Mouse (Mus musculus): ENCODE data around the gene Trp53bp2. TPM values are rescaled to one million over a fixed set of nuclear protein-coding genes. Genes with fewer than 3 reads are reported as not detected.
A peak's percentile ranks its signal among the peaks of the same experiment; 100 is the strongest.

The Trp53bp2 gene
- total RNA-seq, 2 experiments from 2014 or later: 19.0 to 20.1 TPM

DNA sequence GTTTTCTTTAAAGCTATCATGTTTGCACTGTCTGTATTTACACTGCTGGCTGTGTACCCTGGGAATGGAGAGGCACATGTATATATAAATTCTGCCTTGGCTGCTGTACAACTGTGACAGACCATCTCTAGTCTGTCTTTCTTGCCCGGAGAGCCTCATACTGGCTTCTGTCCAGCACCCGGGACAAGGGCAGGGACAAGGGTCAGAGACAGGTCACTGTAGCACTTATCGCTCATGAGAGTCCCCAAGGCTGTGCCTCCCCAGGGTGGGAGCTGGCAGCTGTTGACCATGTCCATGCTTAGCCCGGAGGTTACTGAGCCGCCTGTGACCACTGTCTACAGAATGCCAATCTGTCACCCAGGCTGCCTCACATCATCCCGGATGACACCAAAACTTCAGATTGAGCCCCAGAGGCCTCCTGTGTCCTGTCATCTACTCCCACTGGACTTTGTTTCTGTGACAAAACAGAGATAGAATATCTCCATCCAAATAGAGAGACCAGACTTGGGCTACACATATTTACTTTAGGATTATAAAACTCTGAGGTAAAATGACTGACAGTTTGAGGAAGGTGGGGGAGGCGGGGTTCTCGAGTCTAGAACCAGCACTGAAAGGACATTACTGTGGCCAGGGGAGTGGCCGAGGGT lies 90.6 kb downstream of the Trp53bp2 start:
- DNase-seq (ENCODE audit: low spot score in 2 of 2): no peak

DNA sequence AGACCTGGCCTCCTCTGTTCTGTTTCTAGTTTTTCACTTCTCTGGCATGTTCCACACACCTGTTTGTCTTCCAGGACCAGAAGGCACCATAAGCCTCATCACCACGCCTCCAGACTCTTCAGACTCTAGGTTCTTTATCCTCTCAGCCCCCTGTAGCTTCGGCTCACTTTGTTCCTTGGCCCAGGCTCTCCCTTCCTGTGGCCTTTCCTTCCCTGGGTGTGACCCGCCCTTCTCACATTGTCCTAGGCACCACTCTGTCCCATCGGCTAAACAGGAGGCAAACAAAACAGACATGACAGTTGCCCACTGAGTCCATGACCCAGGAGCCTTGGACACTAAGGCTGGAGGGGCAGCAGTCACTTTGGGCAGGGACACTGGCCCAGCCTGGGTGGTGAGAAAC lies 91.3 kb downstream of the Trp53bp2 start:
- DNase-seq (ENCODE audit: low spot score in 2 of 2): no peak

DNA sequence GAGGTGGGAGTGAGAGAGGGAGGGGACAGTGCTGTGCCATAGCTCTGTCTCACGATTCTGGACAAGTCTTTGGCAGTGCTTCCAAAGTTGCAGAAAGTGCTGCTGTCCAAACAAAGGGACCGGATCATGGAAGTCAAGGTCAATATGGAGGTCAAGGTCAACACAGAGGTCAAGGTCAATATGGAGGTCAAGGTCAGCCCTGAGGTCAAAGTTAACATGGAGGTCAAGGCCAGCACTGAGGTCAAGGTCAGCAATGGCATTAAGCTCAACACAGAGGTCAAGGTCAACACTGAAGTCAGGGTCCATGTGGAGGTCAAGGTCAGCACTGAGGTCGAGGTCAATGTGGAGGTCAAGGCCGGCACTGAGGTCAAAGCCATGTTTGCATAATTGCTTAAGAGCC lies 91.9 kb downstream of the Trp53bp2 start:
- no peak for DNase-seq (ENCODE audit: low spot score in 2 of 2)

DNA sequence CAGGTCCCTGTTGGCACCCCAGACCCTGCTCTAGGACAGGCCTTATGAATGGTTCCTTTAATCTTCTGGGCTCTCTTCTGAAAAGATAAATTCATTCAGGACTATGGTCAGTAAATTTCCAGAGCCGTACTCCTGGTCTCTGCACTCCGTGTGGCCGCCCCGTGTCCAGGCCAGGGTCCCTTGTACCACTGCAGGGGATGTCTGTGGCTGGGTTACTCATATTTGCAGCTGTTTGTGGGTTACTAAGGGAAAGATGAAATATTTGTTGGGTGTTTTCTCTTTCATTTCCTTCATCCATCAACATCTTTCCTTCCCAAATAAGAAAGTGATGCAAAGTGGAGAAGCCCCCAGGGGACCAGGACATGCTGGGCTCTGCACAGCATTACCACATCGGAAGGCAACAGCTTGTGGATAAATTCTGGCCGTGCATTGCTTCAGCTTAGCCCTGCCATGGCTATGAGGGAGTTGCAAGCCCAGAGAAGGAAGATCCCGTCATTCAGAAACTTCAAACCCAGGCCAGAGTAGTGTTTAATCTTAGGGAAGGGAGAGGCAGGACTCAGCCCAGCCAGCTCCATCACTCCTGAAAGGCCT lies 92.9 kb downstream of the Trp53bp2 start:
- DNase-seq (ENCODE audit: low spot score in 2 of 2): no peak

DNA sequence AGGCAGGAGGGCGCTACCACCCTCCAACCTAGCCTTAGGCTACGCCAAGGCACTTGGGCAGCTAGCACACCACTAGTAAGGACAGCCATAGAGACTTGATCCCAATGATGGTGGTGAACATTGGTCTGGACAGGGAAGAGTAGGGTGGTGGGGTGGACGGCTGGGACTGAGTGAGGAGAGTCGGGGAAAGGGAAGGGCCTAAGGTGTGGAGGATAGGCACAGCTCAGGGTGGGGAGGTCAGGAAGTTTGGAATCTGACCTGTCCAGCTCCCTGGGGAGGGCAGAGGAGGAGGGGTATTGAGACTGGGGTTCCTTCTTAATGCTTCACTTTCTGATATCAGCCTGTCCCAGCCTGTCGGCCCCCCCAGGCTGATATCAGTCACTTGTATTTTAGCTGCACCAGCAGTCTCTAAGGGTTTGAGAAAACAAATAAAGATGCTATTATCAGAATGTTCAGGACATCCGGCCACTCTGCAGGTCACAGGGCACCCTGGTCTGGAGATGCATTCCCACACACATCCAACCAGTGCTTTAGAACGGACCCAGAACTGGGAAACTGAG lies 93.6 kb downstream of the Trp53bp2 start:
- no peak for DNase-seq (ENCODE audit: low spot score in 2 of 2)

DNA sequence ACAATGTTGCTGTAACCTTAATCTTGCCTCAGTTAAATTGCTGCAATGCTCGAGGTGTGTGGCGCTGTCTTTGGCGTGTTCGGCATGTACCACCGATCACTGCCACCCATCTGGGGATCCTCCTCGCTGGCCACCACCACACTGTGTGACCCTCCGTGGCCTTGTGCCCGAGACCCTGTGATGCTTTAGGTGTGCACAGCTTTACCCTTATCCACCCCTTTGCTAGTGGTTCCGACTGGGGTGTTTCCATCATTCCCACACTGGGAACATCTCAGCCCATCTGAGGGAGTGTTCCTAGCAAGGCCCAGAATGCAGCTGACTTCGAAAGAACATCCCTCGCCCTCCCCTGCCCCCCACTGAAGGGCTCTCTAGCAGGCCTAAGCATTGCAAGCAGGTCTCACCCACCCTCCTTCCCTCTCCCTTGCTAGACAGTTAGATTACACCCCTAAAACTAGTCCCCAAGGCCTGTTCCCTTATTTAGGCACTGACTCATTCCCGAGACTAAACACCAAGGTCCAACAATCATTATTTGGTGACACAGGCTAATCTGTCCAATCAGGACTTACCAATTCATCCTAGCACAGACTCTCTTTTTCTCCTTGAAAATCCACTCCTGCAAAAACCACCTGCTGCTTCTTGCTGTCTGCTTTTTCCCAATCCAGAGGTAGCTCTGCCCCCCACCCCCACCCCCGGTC lies 94.4 kb downstream of the Trp53bp2 start:
- no peak for DNase-seq (ENCODE audit: low spot score in 2 of 2)

DNA sequence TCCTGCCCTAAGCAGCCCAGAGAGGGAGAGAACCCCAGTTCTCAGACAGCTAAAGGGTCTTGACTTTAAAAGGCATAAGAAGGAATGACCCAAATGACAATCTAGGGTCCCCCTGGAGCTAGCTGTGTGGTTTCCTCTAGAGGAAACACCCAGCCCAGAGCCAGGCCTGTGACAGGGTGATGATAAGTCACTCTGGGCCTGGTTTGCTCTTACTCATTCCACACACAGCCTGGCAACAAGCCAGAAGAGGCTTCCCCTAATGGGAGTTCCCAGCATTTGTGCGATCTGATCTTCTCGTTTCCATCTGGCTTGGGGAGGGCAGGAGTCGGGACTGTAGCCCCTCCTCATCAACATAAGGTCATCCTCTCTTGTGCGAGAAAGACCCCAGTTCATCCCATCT lies 95.3 kb downstream of the Trp53bp2 start:
- no peak for DNase-seq (ENCODE audit: low spot score in 2 of 2)

DNA sequence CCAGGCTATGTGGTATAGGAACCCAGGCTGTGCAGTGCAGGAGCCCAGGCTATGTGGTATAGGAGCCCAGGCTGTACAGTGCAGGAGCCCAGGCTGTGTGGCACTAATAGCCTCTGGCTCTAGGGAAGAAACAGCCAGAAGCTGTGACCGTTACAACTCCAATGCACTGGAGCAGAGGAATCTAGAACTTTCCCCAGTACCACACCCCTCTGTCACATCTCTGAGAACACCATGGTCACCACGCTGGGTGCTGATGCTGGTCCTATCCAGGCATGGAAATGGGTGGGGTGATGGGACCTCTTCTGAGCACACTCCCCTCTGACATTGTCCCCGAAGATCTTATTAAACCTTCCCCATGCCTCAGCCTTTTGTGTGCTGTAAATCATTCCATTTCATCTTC lies 96.3 kb downstream of the Trp53bp2 start:
- no peak for DNase-seq (ENCODE audit: low spot score in 2 of 2)

DNA sequence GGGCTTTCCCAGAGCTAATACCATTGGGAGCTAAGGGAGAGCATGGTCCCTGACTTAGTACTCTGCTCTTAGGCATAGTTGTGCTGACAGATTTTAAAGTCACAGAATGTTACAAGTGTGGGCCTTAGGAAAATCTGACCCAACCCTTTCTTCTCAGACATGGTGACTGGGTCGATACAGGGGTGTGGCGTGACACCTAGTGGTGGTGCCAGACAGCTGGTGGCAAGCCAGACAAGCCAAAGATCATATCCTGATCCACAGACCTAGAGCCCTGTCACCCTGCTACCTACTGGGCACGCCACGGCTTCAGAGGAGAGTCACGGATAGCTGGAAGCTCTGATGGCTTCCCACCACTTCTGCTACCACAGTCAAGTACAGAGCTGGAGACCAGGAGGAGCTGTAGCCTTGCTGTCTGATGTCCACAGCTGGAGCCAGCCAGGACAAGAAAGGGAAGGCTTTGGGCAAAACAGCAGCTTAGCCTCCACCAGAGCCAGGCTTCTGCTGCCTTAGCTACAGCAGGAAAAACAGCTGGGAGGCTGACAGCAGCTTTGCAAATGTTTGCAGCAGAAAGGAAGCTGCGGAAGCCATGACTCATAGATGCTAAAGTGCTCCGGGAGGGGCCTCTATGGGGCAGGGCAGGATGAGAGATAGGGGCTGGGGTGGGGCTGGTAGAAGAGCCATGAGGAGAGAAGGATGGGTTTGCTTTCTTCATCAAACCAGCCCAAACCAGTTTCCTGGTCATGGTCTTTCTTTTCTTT lies 97.4 kb downstream of the Trp53bp2 start:
- peak; percentile 26 to 35 for DNase-seq (ENCODE audit: low spot score in 2 of 2)

DNA sequence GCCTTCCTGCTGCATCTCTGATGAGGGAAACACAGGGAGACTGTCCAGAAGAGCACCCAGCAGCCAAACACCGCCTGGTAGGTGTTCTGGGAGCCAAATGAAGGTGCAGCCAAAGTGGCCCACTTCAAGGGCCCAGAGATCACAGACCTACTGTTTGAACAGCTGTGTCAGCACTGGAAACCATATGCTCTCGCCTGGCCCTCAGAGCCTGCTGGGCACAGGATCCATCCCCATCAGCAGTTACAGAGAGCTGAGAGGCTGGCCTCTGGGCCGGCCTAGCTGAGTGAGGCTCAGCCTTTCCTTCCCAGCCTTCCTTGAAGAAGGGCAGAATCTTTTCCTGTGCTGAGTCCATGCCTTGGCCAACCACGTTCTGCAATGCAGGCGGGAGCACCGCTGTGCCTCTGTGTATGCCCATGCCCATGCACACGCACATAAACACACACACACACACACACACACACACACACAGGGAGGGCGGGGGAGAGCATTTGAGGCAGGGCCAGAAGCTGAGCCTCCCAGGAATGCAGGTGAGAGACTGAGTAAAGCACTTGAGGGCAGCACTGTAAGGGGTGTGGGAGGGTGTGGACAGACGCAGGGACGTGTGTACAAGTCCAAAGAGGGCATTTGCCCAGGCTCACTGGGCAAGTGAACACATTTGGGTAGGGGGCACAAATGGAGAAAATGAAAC lies 100.3 kb downstream of the Trp53bp2 start:
- DNase-seq (ENCODE audit: low spot score in 2 of 2): no peak

DNA sequence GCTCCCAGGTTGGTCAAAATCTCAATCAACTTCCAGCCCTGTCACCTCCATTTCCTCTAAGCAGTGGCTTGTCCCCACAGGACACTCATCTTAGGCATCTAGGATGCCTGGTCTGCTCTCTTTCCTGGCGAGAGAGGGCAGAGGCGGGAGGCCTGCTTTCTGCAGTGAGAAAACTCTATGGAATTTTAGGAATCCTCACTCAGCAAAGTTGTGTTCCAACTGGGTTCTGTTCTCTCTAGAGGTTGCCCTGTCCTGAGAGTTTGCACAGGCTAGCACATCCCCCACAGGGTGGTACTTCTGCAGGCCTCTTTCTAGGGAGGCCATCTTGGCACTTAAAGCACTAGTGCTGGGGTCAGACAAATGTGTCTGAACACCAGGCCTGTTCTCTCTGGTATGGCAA lies 102.1 kb downstream of the Trp53bp2 start:
- no peak for DNase-seq (ENCODE audit: low spot score in 2 of 2)

DNA sequence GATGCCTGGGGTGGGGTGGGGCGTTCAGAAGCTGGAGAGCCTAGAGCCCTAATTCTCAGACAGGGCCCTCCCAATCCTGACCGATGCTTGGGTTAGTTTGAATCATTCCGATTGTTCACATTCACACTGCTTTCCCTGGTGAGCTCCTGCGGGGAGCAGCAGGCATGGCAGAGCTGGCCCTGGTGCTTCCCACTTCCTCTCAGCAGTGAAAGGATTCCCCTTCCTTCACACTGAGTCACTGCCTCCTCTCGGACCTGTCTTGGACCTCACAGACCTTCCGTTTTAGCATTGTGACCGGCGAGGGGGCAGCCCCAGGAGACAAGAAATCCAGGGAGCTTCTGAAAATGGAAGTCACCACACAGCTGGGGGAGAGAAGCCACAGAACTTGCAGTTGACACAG lies 102.8 kb downstream of the Trp53bp2 start:
- DNase-seq (ENCODE audit: low spot score in 2 of 2): no peak

Other genes with a start within 250 kb of the Trp53bp2 start
- not detected for gene Vmn1r1, start 244.7 kb upstream of the Trp53bp2 start, total RNA-seq (2021)
- gene Degs1, start 126.4 kb upstream of the Trp53bp2 start, total RNA-seq (2021): 10 to 100 TPM; 70.1 to 70.9 TPM
- 10 to 100 TPM; 59.6 TPM for gene Fbxo28, start 67.5 kb upstream of the Trp53bp2 start, total RNA-seq (2021)
- 10 to 100 TPM; 65.1 to 66.8 TPM for gene Capn2, start 108.4 kb downstream of the Trp53bp2 start, total RNA-seq (2021)
- not detected for gene Capn8, start 155.8 kb downstream of the Trp53bp2 start, total RNA-seq (2021)